Mouse (Mus musculus): ENCODE data around the gene Gng10. TPM values are rescaled to one million over a fixed set of nuclear protein-coding genes. Genes with fewer than 3 reads are reported as not detected.

The Gng10 gene
- polyA plus RNA-seq, 1 experiment from 2014 or later: 102 TPM

- no peak overlapping the region for H3K27ac ChIP-seq
- no peak overlapping the region for H3K9ac ChIP-seq (ENCODE audit: low read depth, low read length)
- no peaks in the 10 kb centered on the region for H3K4me1 ChIP-seq (replicated peaks; ENCODE audit: insufficient read depth, low read length)
- H3K36me3 ChIP-seq (ENCODE audit: insufficient read depth, low read length): 0 out of 2 replicates have a peak, but pooled peaks cover 2% of the 10 kb centered on the region
- peak; percentile 89 for TF ChIP-seq CTCF (IDR thresholded peaks at IDR 0.05; ENCODE audit: low read depth)
- no peaks in the 10 kb centered on the region for H3K9me3 ChIP-seq (replicated peaks; ENCODE audit: low read length)
- no peak overlapping the region for H3K4me3 ChIP-seq (replicated peaks; ENCODE audit: low read depth, low read length)
- WGBS: 54% methylated on average over 13 of the region's 13 CpGs
- H3K27me3 ChIP-seq (ENCODE audit: insufficient read depth, low read length): no peaks in the 10 kb centered on the region
- 0 out of 2 replicates have a peak, but pooled peaks have one; percentile 23 for ATAC-seq (replicated peaks; ENCODE audit: low FRiP score, low read depth)
- DNase-seq (ENCODE audit: low spot score): peak; percentile 87
- H3K4me2 ChIP-seq (ENCODE audit: low read length): 0 out of 2 replicates have a peak overlapping the region, but pooled peaks have one; percentile 6
These were observed 1.7 kb downstream of the Gng10 start for GRCm38 (mm10) chr4:59036490-59037127.

- H3K27ac ChIP-seq: no peak overlapping the region
- TF ChIP-seq CTCF (IDR thresholded peaks at IDR 0.05; ENCODE audit: low read depth): no peak
- DNase-seq (ENCODE audit: low spot score) (no peak), ATAC-seq (replicated peaks; ENCODE audit: low FRiP score, low read depth) (no peak)
- H3K9ac ChIP-seq (ENCODE audit: low read depth, low read length): no peak overlapping the region
- H3K27me3 ChIP-seq (ENCODE audit: insufficient read depth, low read length): no peaks in the 10 kb centered on the region
- no peaks in the 10 kb centered on the region for H3K4me1 ChIP-seq (replicated peaks; ENCODE audit: insufficient read depth, low read length)
- WGBS: 68% methylated on average over 3 of the region's 3 CpGs
- 0 out of 2 replicates have a peak, but pooled peaks cover 2% of the 10 kb centered on the region for H3K36me3 ChIP-seq (ENCODE audit: insufficient read depth, low read length)
- no peak overlapping the region for H3K4me3 ChIP-seq (replicated peaks; ENCODE audit: low read depth, low read length)
- H3K9me3 ChIP-seq (replicated peaks; ENCODE audit: low read length): no peaks in the 10 kb centered on the region
- no peak overlapping the region for H3K4me2 ChIP-seq (ENCODE audit: low read length)
These were observed 2.6 kb downstream of the Gng10 start for GRCm38 (mm10) chr4:59037525-59037924.

- Histone ChIP-seq H3K36me3 (ENCODE audit: insufficient read depth, low read length) (0 out of 2 replicates have a peak, but pooled peaks cover 2% of the 10 kb centered on the region), H3K4me1 (replicated peaks; ENCODE audit: insufficient read depth, low read length) (no peaks in the 10 kb centered on the region), H3K4me2 (ENCODE audit: low read length) (no peak overlapping the region), H3K9me3 (replicated peaks; ENCODE audit: low read length) (no peaks in the 10 kb centered on the region), H3K27ac (no peak overlapping the region), H3K27me3 (ENCODE audit: insufficient read depth, low read length) (no peaks in the 10 kb centered on the region), H3K4me3 (replicated peaks; ENCODE audit: low read depth, low read length) (no peak overlapping the region), H3K9ac (ENCODE audit: low read depth, low read length) (no peak overlapping the region)
- no peak for TF ChIP-seq CTCF (IDR thresholded peaks at IDR 0.05; ENCODE audit: low read depth)
- no peak for ATAC-seq (replicated peaks; ENCODE audit: low FRiP score, low read depth)
- 84% methylated on average over 11 of the region's 11 CpGs for WGBS
- DNase-seq (ENCODE audit: low spot score): no peak
These were observed 5.8 kb downstream of the Gng10 start for GRCm38 (mm10) chr4:59040397-59041287.

DNA sequence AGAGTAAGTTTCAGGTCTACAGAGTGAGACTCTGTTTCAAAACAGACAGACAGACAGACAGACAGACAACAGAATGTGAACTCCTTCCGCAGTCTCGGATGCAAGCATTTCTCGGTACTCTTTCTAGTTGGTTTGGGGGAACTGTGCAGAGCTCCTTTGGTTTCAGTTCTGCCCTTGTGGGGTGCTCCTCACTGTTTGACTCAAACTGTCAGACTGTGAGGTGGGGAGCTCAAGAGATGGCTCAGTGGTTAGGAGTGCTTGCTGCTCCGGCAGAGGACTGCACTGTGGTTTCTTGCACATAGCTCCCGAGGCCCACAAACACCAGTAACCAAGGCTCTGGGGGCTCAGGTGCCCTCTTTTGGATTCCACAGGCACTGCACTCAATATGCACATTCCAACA, 8.2 kb downstream of the Gng10 start:
- WGBS: 95% methylated on average over 5 of the region's 5 CpGs

DNA sequence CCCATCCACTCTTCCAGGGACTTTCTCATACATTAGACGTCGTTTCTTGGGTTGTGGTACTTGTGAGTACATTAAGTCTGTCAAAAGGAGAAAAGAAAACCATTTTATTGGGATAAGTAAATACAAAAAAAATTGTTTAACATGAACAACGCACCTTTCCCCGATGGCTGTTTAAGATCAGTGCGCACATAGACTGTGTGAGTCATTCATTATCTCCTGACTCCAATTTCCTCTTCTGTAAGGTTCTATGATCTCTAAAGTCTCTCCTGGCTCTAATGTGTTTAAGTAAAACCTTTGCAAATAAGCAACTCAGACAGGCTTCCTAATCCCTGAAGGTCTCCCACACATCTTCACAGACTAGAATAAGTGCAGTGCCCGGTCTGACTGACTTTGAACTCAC, 9.0 kb downstream of the Gng10 start:
- Histone ChIP-seq H3K4me2 (ENCODE audit: low read length) (no peak overlapping the region), H3K4me3 (replicated peaks; ENCODE audit: low read depth, low read length) (no peak overlapping the region), H3K4me1 (replicated peaks; ENCODE audit: insufficient read depth, low read length) (no peaks in the 10 kb centered on the region), H3K36me3 (ENCODE audit: insufficient read depth, low read length) (0 out of 2 replicates have a peak, but pooled peaks cover 2% of the 10 kb centered on the region), H3K27me3 (ENCODE audit: insufficient read depth, low read length) (no peaks in the 10 kb centered on the region), H3K9me3 (replicated peaks; ENCODE audit: low read length) (no peaks in the 10 kb centered on the region), H3K9ac (ENCODE audit: low read depth, low read length) (no peak overlapping the region), H3K27ac (no peak overlapping the region)
- TF ChIP-seq CTCF (IDR thresholded peaks at IDR 0.05; ENCODE audit: low read depth): no peak
- WGBS: 86% methylated on average over 6 of the region's 6 CpGs
- ATAC-seq (replicated peaks; ENCODE audit: low FRiP score, low read depth) (no peak), DNase-seq (ENCODE audit: low spot score) (no peak)

More for the DNA sequence above, 8.2 kb downstream of the Gng10 start:
- Histone ChIP-seq H3K27me3 (ENCODE audit: insufficient read depth, low read length) (no peaks in the 10 kb centered on the region), H3K9ac (ENCODE audit: low read depth, low read length) (no peak overlapping the region), H3K4me1 (replicated peaks; ENCODE audit: insufficient read depth, low read length) (no peaks in the 10 kb centered on the region), H3K4me3 (replicated peaks; ENCODE audit: low read depth, low read length) (no peak overlapping the region), H3K4me2 (ENCODE audit: low read length) (no peak overlapping the region), H3K9me3 (replicated peaks; ENCODE audit: low read length) (no peaks in the 10 kb centered on the region), H3K36me3 (ENCODE audit: insufficient read depth, low read length) (0 out of 2 replicates have a peak, but pooled peaks cover 2% of the 10 kb centered on the region), H3K27ac (no peak overlapping the region)
- ATAC-seq (replicated peaks; ENCODE audit: low FRiP score, low read depth) (no peak), DNase-seq (ENCODE audit: low spot score) (no peak)
- no peak for TF ChIP-seq CTCF (IDR thresholded peaks at IDR 0.05; ENCODE audit: low read depth)

- Histone ChIP-seq H3K27me3 (ENCODE audit: insufficient read depth, low read length) (no peaks in the 10 kb centered on the region), H3K4me1 (replicated peaks; ENCODE audit: insufficient read depth, low read length) (no peaks in the 10 kb centered on the region), H3K4me3 (replicated peaks; ENCODE audit: low read depth, low read length) (no peak overlapping the region), H3K27ac (no peak overlapping the region), H3K4me2 (ENCODE audit: low read length) (no peak overlapping the region), H3K36me3 (ENCODE audit: insufficient read depth, low read length) (no peaks in the 10 kb centered on the region), H3K9me3 (replicated peaks; ENCODE audit: low read length) (no peaks in the 10 kb centered on the region), H3K9ac (ENCODE audit: low read depth, low read length) (no peak overlapping the region)
- TF ChIP-seq CTCF (IDR thresholded peaks at IDR 0.05; ENCODE audit: low read depth): no peak
- 42% methylated on average over 3 of the region's 3 CpGs for WGBS
- ATAC-seq (replicated peaks; ENCODE audit: low FRiP score, low read depth): no peak
- DNase-seq (ENCODE audit: low spot score): no peak
These were observed 12.3 kb downstream of the Gng10 start for GRCm38 (mm10) chr4:59047222-59047621.
